Mouse (Mus musculus) intestine, postnatal 0 days (tissue): Measurements from ENCODE around the gene Msrb1. TPM values are rescaled to one million over a fixed set of nuclear protein-coding genes. Genes with fewer than 3 reads are reported as not detected.
A peak's percentile ranks its signal among the peaks of the same experiment; 100 is the strongest.

Experiments used
- ATAC-seq: fragments of 200-750 bp; cut with Nextera tagmentation; 2 replicates; pipeline ENCODE4 v1.8.0; 2017; ENCODE audit warnings: mild to moderate bottlenecking, moderate TSS enrichment, moderate library complexity
- H3K27ac ChIP-seq: fragments of 300-500 bp; sonication (generic); 2 replicates; pipeline ENCODE4 v1.5.1; 2014; ENCODE audit warnings: mild to moderate bottlenecking, low read depth, low read length, moderate library complexity
- H3K27me3 ChIP-seq: fragments of 300-500 bp; sonication (generic); replicated peaks from 2 replicates; pipeline ENCODE4 v1.6.1; 2014; ENCODE audit warnings: low read length, mixed read lengths; ENCODE audit not compliant: control insufficient read depth, insufficient read depth
- H3K36me3 ChIP-seq: fragments of 300-500 bp; sonication (generic); 2 replicates; pipeline ENCODE4 v1.6.1; 2014; ENCODE audit warnings: mild to moderate bottlenecking, moderate library complexity; ENCODE audit not compliant: control insufficient read depth, insufficient read depth
- H3K4me1 ChIP-seq: fragments of 300-500 bp; sonication (generic); replicated peaks from 2 replicates; pipeline ENCODE4 v1.6.1; 2014; ENCODE audit warnings: antibody characterized with exemption, low read length, mixed read lengths; ENCODE audit not compliant: control insufficient read depth, insufficient read depth
- H3K4me2 ChIP-seq: fragments of 300-500 bp; sonication (generic); replicated peaks from 2 replicates; pipeline ENCODE4 v1.6.1; 2014; ENCODE audit warnings: low read depth, mild to moderate bottlenecking, moderate library complexity
- H3K4me3 ChIP-seq: fragments of 300-500 bp; sonication (generic); 2 replicates; pipeline ENCODE4 v1.5.1; 2014; ENCODE audit warnings: low read depth, low read length
- H3K9ac ChIP-seq: fragments of 300-500 bp; sonication (generic); 2 replicates; pipeline ENCODE4 v1.6.1; 2014; ENCODE audit warnings: mild to moderate bottlenecking, low read depth, low read length
- H3K9me3 ChIP-seq: fragments of 300-500 bp; sonication (generic); 2 replicates; pipeline ENCODE4 v1.6.1; 2016; ENCODE audit warnings: mixed run types; ENCODE audit not compliant: control insufficient read depth
- CTCF ChIP-seq: sonication (generic); IDR thresholded peaks from 2 replicates; pipeline ENCODE4 v1.5.1; 2016; ENCODE audit warnings: low read depth, mild to moderate bottlenecking, control low read depth, antibody characterized with exemption, moderate library complexity
- WGBS: fragments of 180-500 bp; shearing (Covaris S2); extraction: QIAGEN DNeasy Blood & Tissue Kit; methylation state at CpG from one replicate; pipeline ENCODE4 v1.1.7; 2014; 5-methylcytosine and 5-hydroxymethylcytosine counted together
- polyA plus RNA-seq: library from polyadenylated mRNA; unstranded; fragments of >200 nt; fragmentation: Nextera tagmentation; extraction: Ambion mirVana; gene quantifications from 2 replicates; pipeline ENCODE4 v1.2.1, GENCODE M21; 2015

The Msrb1 gene
- polyA plus RNA-seq, 1 experiment from 2014 or later = 47.4 TPM

- H3K9ac ChIP-seq = peak overlapping the region; percentile 81
- peaks cover 3% of the 10 kb centered on the region; the same call in 1 of the 2 replicates for H3K27me3 ChIP-seq
- peak overlapping the region; percentile 82 for H3K4me3 ChIP-seq
- 0 out of 2 replicates have a peak, but pooled peaks cover 3% of the 10 kb centered on the region for H3K4me1 ChIP-seq
- H3K4me2 ChIP-seq = peak overlapping the region; percentile 82
- H3K36me3 ChIP-seq = peaks cover 11% of the 10 kb centered on the region
- no peaks in the 10 kb centered on the region for H3K9me3 ChIP-seq
- no peak for TF ChIP-seq CTCF
- peak overlapping the region; percentile 82; the same call in 1 of the 2 replicates for H3K27ac ChIP-seq
- ATAC-seq = no peak
- under 1% methylated on average over 12 of the region's 12 CpGs for WGBS
Observed at GRCm38 (mm10) chr17:24723122-24723880, 13.1 kb upstream of the Msrb1 start.

- peak overlapping the region; percentile 82 for H3K4me3 ChIP-seq
- no peak for TF ChIP-seq CTCF
- H3K27ac ChIP-seq = peak overlapping the region; percentile 82
- H3K9me3 ChIP-seq = no peaks in the 10 kb centered on the region
- under 1% methylated on average over 15 of the region's 15 CpGs for WGBS
- H3K4me2 ChIP-seq = peak overlapping the region; percentile 82
- H3K9ac ChIP-seq = peak overlapping the region; percentile 81
- peaks cover 11% of the 10 kb centered on the region for H3K36me3 ChIP-seq
- ATAC-seq = peak; percentile 4; the same call in 1 of the 2 replicates
- peaks cover 3% of the 10 kb centered on the region; the same call in 1 of the 2 replicates for H3K27me3 ChIP-seq
- H3K4me1 ChIP-seq = 0 out of 2 replicates have a peak, but pooled peaks cover 3% of the 10 kb centered on the region
Observed at GRCm38 (mm10) chr17:24723881-24724180, 12.6 kb upstream of the Msrb1 start.

GRCm38 (mm10) chr17:24724184-24724583 is 12.3 kb upstream of the Msrb1 start, which contains the start of gene Ndufb10:
Ndufb10 (minus strand) TSS chr17:24724478.
- Histone ChIP-seq H3K27me3 (peaks cover 3% of the 10 kb centered on the region; the same call in 1 of the 2 replicates), H3K4me2 (peak within 1 kb of the TSS; percentile 82), H3K4me1 (0 out of 2 replicates have a peak, but pooled peaks cover 3% of the 10 kb centered on the region), H3K9me3 (no peaks in the 10 kb centered on the region), H3K36me3 (peaks cover 11% of the 10 kb centered on the region), H3K4me3 (peak within 1 kb of the TSS; percentile 82), H3K9ac (peak within 1 kb of the TSS; percentile 81), H3K27ac (peak within 1 kb of the TSS; percentile 82)
- TF ChIP-seq CTCF = peak; percentile 100
- peak; percentile 50 for ATAC-seq
- under 1% methylated on average over 30 of the region's 30 CpGs for WGBS

- H3K4me1 ChIP-seq = 0 out of 2 replicates have a peak, but pooled peaks cover 3% of the 10 kb centered on the region
- H3K36me3 ChIP-seq = peaks cover 11% of the 10 kb centered on the region
- no peak overlapping the region for H3K9ac ChIP-seq
- TF ChIP-seq CTCF = peak; percentile 40
- no peak for ATAC-seq
- H3K4me3 ChIP-seq = no peak overlapping the region
- no peak overlapping the region for H3K4me2 ChIP-seq
- H3K27ac ChIP-seq = no peak overlapping the region
- H3K27me3 ChIP-seq = peaks cover 3% of the 10 kb centered on the region; the same call in 1 of the 2 replicates
- 73% methylated on average over 3 of the region's 3 CpGs for WGBS
- no peaks in the 10 kb centered on the region for H3K9me3 ChIP-seq
Observed at GRCm38 (mm10) chr17:24725637-24726390, 10.6 kb upstream of the Msrb1 start.

- H3K9me3 ChIP-seq = no peaks in the 10 kb centered on the region
- no peak for TF ChIP-seq CTCF
- H3K4me2 ChIP-seq = no peak within 1 kb of the TSS
- 67% methylated on average over 2 of the region's 2 CpGs for WGBS
- H3K4me1 ChIP-seq = 0 out of 2 replicates have a peak, but pooled peaks cover 3% of the 10 kb centered on the region
- no peak for ATAC-seq
- H3K4me3 ChIP-seq = no peak within 1 kb of the TSS
- no peaks in the 10 kb centered on the region for H3K36me3 ChIP-seq
- H3K27ac ChIP-seq = no peak within 1 kb of the TSS
- H3K27me3 ChIP-seq = peaks cover 3% of the 10 kb centered on the region; the same call in 1 of the 2 replicates
- H3K9ac ChIP-seq = no peak within 1 kb of the TSS
Observed at GRCm38 (mm10) chr17:24727618-24728017, 8.8 kb upstream of the Msrb1 start, which contains the start of gene Rpl3l. Rpl3l (plus strand) TSS chr17:24727820.

GRCm38 (mm10) chr17:24728184-24728583 is 8.3 kb upstream of the Msrb1 start:
- 65% methylated on average over 17 of the region's 17 CpGs for WGBS
- Histone ChIP-seq H3K4me3 (no peak overlapping the region), H3K36me3 (no peaks in the 10 kb centered on the region), H3K27me3 (peaks cover 3% of the 10 kb centered on the region; the same call in 1 of the 2 replicates), H3K9me3 (no peaks in the 10 kb centered on the region), H3K27ac (no peak overlapping the region), H3K4me2 (no peak overlapping the region), H3K9ac (no peak overlapping the region), H3K4me1 (0 out of 2 replicates have a peak, but pooled peaks cover under 1% of the 10 kb centered on the region)
- ATAC-seq = no peak
- no peak for TF ChIP-seq CTCF
